Mouse (Mus musculus) adipocyte (in vitro differentiated cells): ENCODE results near the gene Pced1b.
A peak's percentile ranks its signal among the peaks of the same experiment; 100 is the strongest.
"Not testable (repeated sequence)": the region's sequence is repeated elsewhere in the genome, so short reads cannot be mapped to it uniquely, and the experiment has no call there.

Source experiments
- DNase-seq: peaks from one replicate; pipeline ENCODE4 v3.0.0-alpha.2; 2016; ENCODE audit warnings: low spot score

Pced1b gene

GRCm38 (mm10) chr15:97342336-97342735, 95.4 kb downstream of the Pced1b start:
- DNase-seq: no peak

- DNase-seq: no peak
These were observed 96.0 kb downstream of the Pced1b start for GRCm38 (mm10) chr15:97342945-97343344.

GRCm38 (mm10) chr15:97343921-97344320, 97.0 kb downstream of the Pced1b start:
- DNase-seq: no peak

GRCm38 (mm10) chr15:97345110-97345509, 98.2 kb downstream of the Pced1b start:
- no peak for DNase-seq

GRCm38 (mm10) chr15:97345917-97346316, 99.0 kb downstream of the Pced1b start:
- no peak for DNase-seq

- no peak for DNase-seq
These were observed 99.5 kb downstream of the Pced1b start for GRCm38 (mm10) chr15:97346413-97346812.

GRCm38 (mm10) chr15:97346897-97347296, 100.0 kb downstream of the Pced1b start:
- DNase-seq: no peak

GRCm38 (mm10) chr15:97348566-97349315, 101.8 kb downstream of the Pced1b start:
- DNase-seq: no peak

GRCm38 (mm10) chr15:97350528-97350927, 103.6 kb downstream of the Pced1b start:
- no peak for DNase-seq

- peak; percentile 93 for DNase-seq
These were observed 104.1 kb downstream of the Pced1b start for GRCm38 (mm10) chr15:97351016-97351415.

GRCm38 (mm10) chr15:97351681-97352080, 104.8 kb downstream of the Pced1b start:
- DNase-seq: no peak

GRCm38 (mm10) chr15:97355676-97356303, 108.9 kb downstream of the Pced1b start:
- no peak for DNase-seq

- no peak for DNase-seq
These were observed 110.1 kb downstream of the Pced1b start for GRCm38 (mm10) chr15:97357016-97357415.

- no peak for DNase-seq
These were observed 114.2 kb downstream of the Pced1b start for GRCm38 (mm10) chr15:97360842-97361770.

- no peak for DNase-seq
These were observed 114.9 kb downstream of the Pced1b start for GRCm38 (mm10) chr15:97361771-97362171.

- DNase-seq: not testable (repeated sequence)
These were observed 117.4 kb downstream of the Pced1b start for GRCm38 (mm10) chr15:97364271-97364670.

GRCm38 (mm10) chr15:97364968-97365367, 118.1 kb downstream of the Pced1b start:
- no peak for DNase-seq

- no peak for DNase-seq
These were observed 121.2 kb downstream of the Pced1b start for GRCm38 (mm10) chr15:97368035-97368608.

- no peak for DNase-seq
These were observed 121.7 kb downstream of the Pced1b start for GRCm38 (mm10) chr15:97368631-97369030.

- no peak for DNase-seq
These were observed 122.2 kb downstream of the Pced1b start for GRCm38 (mm10) chr15:97369144-97369543.

- DNase-seq: no peak
These were observed 124.0 kb downstream of the Pced1b start for GRCm38 (mm10) chr15:97370880-97371279.

GRCm38 (mm10) chr15:97372043-97372442, 125.1 kb downstream of the Pced1b start:
- DNase-seq: not testable (repeated sequence)
